Mouse (Mus musculus): ENCODE measurements around the gene Olfr503.
"Not testable (repeated sequence)": the region's sequence is repeated elsewhere in the genome, so short reads cannot be mapped to it uniquely, and the experiment has no call there.

- TF ChIP-seq EP300, CTCF (IDR thresholded peaks at IDR 0.05; ENCODE audit: low read depth): not testable (repeated sequence)
Observed at GRCm38 (mm10) chr7:108544227-108544626, at the start of gene Olfr503.

Measured in liver, postnatal 0 days (tissue).